Mouse (Mus musculus) forebrain, embryonic 13.5 days (tissue): ENCODE measurements around the gene Kdm5b. TPM values are rescaled to one million over a fixed set of nuclear protein-coding genes. Genes with fewer than 3 reads are reported as not detected.

Source experiments
- ATAC-seq: fragments of 200-750 bp; cut with Nextera tagmentation; 2 replicates; pipeline ENCODE4 v1.8.0; 2017
- H3K27ac ChIP-seq: fragments of 300-500 bp; sonication (generic); 2 replicates; pipeline ENCODE4 v1.5.1; 2015; ENCODE audit warnings: inconsistent platforms, mild to moderate bottlenecking, moderate library complexity
- H3K27me3 ChIP-seq: fragments of 300-500 bp; sonication (generic); 2 replicates; pipeline ENCODE4 v1.6.1; 2015; ENCODE audit warnings: mild to moderate bottlenecking, inconsistent platforms
- H3K36me3 ChIP-seq: fragments of 300-500 bp; sonication (generic); 2 replicates; pipeline ENCODE4 v1.6.1; 2015; ENCODE audit warnings: mild to moderate bottlenecking, inconsistent platforms; ENCODE audit not compliant: poor library complexity, severe bottlenecking
- H3K4me1 ChIP-seq: fragments of 300-500 bp; sonication (generic); 2 replicates; pipeline ENCODE4 v1.6.1; 2015; ENCODE audit warnings: inconsistent platforms
- H3K4me2 ChIP-seq: fragments of 300-500 bp; sonication (generic); 2 replicates; pipeline ENCODE4 v1.6.1; 2015; ENCODE audit warnings: inconsistent platforms, mild to moderate bottlenecking, moderate library complexity
- H3K4me3 ChIP-seq: fragments of 300-500 bp; sonication (generic); 2 replicates; pipeline ENCODE4 v1.5.1; 2015; ENCODE audit warnings: mild to moderate bottlenecking, inconsistent platforms
- H3K9ac ChIP-seq: fragments of 300-500 bp; sonication (generic); 2 replicates; pipeline ENCODE4 v1.6.1; 2015; ENCODE audit warnings: mild to moderate bottlenecking, inconsistent platforms
- H3K9me3 ChIP-seq: fragments of 300-500 bp; sonication (generic); replicated peaks from 2 replicates; pipeline ENCODE4 v1.6.1; 2016; ENCODE audit warnings: inconsistent platforms
- WGBS: fragments of 180-500 bp; shearing (Covaris S2); methylation state at CpG from one replicate; pipeline ENCODE4 v1.1.7; 2015; 5-methylcytosine and 5-hydroxymethylcytosine counted together
- polyA plus RNA-seq: library from polyadenylated mRNA; unstranded; fragments of >200 nt; fragmentation: Nextera tagmentation; extraction: Ambion mirVana; gene quantifications from 2 replicates; pipeline ENCODE4 v1.2.1, GENCODE M21; 2015

Gene Kdm5b
- polyA plus RNA-seq, 1 experiment from 2014 or later, result 96.5 TPM

DNA sequence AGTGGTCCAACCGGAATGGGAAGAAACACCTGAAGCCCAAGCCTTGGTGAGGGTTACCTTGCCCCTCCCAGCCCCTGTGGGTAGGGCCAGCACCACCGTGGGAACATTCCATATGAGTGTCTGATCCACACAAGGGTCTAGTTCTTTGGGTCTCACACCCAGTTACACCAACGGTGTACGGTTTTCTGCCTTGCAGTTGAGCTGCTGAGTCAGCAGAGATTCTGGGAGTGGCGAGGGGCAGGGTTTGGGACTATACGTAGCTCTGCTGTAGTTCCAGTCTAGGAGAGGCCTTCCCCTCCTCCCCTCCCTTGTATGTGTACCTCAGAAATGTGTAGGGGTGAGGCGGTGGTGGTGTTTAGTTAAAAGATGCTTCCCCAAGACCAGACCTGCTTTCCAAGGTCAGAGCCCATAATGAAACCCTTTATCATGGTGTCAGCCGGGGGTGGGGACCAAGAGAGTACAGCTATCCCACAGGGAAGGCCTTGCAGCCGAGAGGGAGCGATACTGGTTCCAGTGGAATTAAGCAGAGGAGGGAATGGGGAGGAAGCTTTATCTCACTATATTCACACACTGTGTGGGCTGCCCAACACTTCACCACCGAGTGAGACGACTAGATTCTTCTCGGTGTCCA is 4.6 kb upstream of the Kdm5b start:
- Histone ChIP-seq H3K27ac (no peak overlapping the region), H3K4me3 (peak overlapping the region; percentile 66), H3K4me2 (peak overlapping the region; percentile 91), H3K9me3 (no peaks in the 10 kb centered on the region), H3K9ac (no peak overlapping the region), H3K4me1 (peaks cover 13% of the 10 kb centered on the region; the same call in 1 of the 2 replicates), H3K36me3 (no peaks in the 10 kb centered on the region), H3K27me3 (no peaks in the 10 kb centered on the region)
- no peak for ATAC-seq
- WGBS, result 31% methylated on average over 13 of the region's 13 CpGs

DNA sequence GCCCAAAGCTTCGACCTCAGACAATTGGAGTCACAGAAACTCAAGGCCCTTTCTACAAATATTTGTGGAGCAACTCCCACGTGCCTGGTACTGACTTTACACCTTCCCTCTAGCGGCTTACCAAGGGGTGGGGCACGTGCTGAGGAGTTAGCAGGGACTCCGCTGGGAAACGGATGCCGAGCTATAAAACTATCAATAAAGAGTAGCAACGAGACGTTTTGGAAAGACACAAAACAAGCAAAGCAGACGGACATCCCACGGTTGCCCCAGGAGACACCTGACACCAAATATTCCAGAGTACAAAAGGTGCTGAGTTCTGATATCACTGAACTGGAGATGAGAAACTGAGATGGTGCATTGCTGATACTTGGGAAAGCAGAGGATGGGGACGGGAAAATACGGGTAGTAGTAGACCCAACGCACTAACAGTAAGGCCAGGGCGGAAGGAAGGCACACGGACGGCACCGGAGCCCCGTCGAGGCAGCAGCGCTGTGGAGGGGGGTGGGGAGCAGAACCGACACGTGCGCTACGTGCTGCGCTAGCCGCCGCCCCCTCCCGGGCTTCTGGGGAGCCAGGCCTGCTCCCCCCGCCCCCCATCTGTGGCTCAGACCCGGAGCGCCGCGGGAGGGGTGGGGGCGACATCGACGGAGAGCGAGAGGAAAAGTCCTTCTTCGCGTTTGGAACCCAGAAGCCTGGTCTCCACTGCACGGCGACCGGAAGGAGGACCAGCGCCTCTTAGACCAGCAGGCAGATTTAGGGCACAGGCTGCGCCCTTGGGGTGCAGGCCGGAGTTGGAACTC is 3.9 kb upstream of the Kdm5b start:
- H3K4me1 ChIP-seq, result peaks cover 13% of the 10 kb centered on the region; the same call in 1 of the 2 replicates
- no peaks in the 10 kb centered on the region for H3K36me3 ChIP-seq
- peak; percentile 46 for ATAC-seq
- H3K9me3 ChIP-seq, result no peaks in the 10 kb centered on the region
- WGBS, result 2% methylated on average over 40 of the region's 46 CpGs
- peak overlapping the region; percentile 91 for H3K4me2 ChIP-seq
- H3K9ac ChIP-seq, result peak overlapping the region; percentile 80
- H3K27me3 ChIP-seq, result no peaks in the 10 kb centered on the region
- peak overlapping the region; percentile 66 for H3K4me3 ChIP-seq
- H3K27ac ChIP-seq, result peak overlapping the region; percentile 92

- peak; percentile 94 for ATAC-seq
- Histone ChIP-seq H3K4me3 (peak overlapping the region; percentile 66), H3K9me3 (no peaks in the 10 kb centered on the region), H3K36me3 (no peaks in the 10 kb centered on the region), H3K9ac (peak overlapping the region; percentile 80), H3K4me1 (peaks cover 13% of the 10 kb centered on the region; the same call in 1 of the 2 replicates), H3K27me3 (no peaks in the 10 kb centered on the region), H3K27ac (peak overlapping the region; percentile 92), H3K4me2 (peak overlapping the region; percentile 91)
- WGBS, result under 1% methylated on average over 35 of the region's 35 CpGs
Observed at GRCm38 (mm10) chr1:134556671-134557218, 3.2 kb upstream of the Kdm5b start.

DNA sequence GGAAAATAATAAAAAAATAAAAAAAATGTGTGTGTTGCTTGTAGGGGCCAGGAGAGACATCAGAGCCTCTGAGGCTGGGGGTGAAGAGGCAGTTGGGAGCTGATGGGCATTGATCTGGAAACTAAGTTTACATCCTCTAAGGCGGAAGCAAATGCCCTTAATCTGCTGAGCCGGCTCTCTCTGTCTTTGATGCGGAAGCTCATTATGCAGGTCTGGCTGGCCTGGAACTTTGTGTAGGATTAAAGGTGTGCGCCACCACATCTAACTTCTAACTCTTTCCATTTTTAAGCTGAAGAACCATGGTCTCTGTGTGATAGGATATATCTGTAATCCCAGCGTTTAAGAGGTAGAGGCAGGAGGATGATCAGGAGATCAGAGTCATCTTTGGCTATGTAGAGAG is 1.5 kb upstream of the Kdm5b start:
- Histone ChIP-seq H3K9me3 (no peaks in the 10 kb centered on the region), H3K4me2 (no peak overlapping the region), H3K27me3 (no peaks in the 10 kb centered on the region), H3K4me1 (peaks cover 28% of the 10 kb centered on the region), H3K27ac (no peak overlapping the region), H3K4me3 (no peak overlapping the region), H3K36me3 (no peaks in the 10 kb centered on the region), H3K9ac (no peak overlapping the region)
- 33% methylated on average over 5 of the region's 5 CpGs for WGBS
- no peak for ATAC-seq

GRCm38 (mm10) chr1:134559226-134559625 is 745 bp upstream of the Kdm5b start:
- Histone ChIP-seq H3K27ac (no peak overlapping the region), H3K4me3 (no peak overlapping the region), H3K9me3 (no peaks in the 10 kb centered on the region), H3K9ac (no peak overlapping the region), H3K4me2 (no peak overlapping the region; the same call in 1 of the 2 replicates), H3K27me3 (no peaks in the 10 kb centered on the region), H3K36me3 (no peaks in the 10 kb centered on the region), H3K4me1 (peaks cover 33% of the 10 kb centered on the region)
- 73% methylated on average over 3 of the region's 3 CpGs for WGBS
- ATAC-seq, result no peak

DNA sequence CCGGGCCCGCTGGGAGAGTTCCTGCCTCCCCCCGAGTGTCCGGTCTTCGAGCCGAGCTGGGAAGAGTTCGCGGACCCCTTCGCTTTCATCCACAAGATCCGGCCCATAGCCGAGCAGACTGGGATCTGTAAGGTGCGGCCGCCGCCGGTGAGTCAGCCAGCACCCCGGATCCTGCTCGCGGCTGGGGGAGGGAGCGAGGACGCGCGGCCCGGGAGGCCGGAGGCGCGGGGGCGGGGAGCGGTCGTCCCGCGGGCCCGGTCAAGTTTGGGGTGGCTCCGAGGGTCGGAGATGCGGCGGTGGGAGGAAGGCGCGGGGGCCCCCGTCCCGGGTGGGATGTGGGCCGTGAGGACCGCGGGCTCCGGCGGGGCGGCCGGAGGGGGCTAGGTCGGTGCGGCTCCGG is 425 bp downstream of the Kdm5b start:
- peak; percentile 5 for ATAC-seq
- Histone ChIP-seq H3K4me3 (peak overlapping the region; percentile 100), H3K4me2 (peak overlapping the region; percentile 75), H3K36me3 (no peaks in the 10 kb centered on the region), H3K9me3 (no peaks in the 10 kb centered on the region), H3K27me3 (no peaks in the 10 kb centered on the region), H3K4me1 (peaks cover 45% of the 10 kb centered on the region), H3K9ac (peak overlapping the region; percentile 99), H3K27ac (peak overlapping the region; percentile 95)
- under 1% methylated on average over 35 of the region's 50 CpGs for WGBS

DNA sequence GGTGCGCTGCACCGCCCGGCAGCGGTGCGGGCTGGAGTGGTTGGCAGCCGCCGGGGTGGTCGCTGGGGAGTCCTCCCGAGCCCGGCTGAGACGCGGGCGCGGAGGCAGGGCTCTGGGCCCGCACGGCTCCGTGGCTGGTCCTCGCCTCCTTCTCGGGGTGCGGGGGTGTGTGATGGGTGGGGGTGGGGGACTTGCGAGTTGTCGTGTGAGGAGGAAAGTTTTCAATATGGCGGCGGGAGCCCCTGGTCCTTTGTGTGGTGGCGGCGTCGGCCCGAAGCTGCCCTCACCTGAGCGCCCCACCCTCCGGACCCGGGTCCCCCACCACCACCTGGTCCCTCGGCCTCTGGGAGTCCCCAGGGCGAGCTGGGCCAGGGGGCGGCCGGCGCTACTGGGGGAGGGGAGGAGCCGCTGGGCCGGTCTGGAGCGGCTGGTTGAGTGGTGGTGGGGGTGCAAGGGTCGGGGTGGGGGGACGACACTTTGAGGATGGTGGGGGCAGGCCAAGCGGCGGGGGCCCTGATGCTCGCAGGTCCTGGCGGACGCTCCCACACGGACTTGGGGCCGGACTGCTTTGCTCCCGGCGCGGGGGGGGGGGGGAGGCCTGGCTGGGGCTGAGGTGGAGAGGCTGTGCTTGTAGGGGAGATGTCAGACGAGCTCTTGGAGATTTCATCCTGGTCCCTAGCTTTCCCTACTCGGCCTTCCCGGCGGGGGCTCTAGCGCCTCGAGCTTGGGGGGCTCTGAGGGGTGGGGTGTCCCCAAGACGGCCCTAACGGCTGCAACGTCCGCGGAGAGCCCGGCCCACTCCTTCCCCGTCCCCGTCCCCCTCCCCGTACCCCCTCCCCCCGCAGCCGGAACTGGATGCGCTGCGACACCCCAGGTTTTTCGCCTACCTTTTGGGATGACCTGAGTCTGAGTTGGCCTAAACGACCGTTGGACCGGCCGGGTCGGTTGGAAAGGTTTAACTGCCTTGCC is 1.1 kb downstream of the Kdm5b start:
- peak overlapping the region; percentile 75 for H3K4me2 ChIP-seq
- H3K27ac ChIP-seq, result peak overlapping the region; percentile 95
- H3K36me3 ChIP-seq, result no peaks in the 10 kb centered on the region
- peak; percentile 13 for ATAC-seq
- H3K9ac ChIP-seq, result peak overlapping the region; percentile 99
- H3K4me1 ChIP-seq, result peaks cover 45% of the 10 kb centered on the region
- under 1% methylated on average over 39 of the region's 76 CpGs for WGBS
- H3K9me3 ChIP-seq, result no peaks in the 10 kb centered on the region
- H3K27me3 ChIP-seq, result no peaks in the 10 kb centered on the region
- peak overlapping the region; percentile 100 for H3K4me3 ChIP-seq

- WGBS, result 9% methylated on average over 7 of the region's 7 CpGs
- ATAC-seq, result no peak
- Histone ChIP-seq H3K4me2 (peak overlapping the region; percentile 75), H3K27me3 (no peaks in the 10 kb centered on the region), H3K4me3 (peak overlapping the region; percentile 100), H3K9ac (peak overlapping the region; percentile 99), H3K9me3 (no peaks in the 10 kb centered on the region), H3K36me3 (no peaks in the 10 kb centered on the region), H3K4me1 (peaks cover 46% of the 10 kb centered on the region), H3K27ac (peak overlapping the region; percentile 95; the same call in 1 of the 2 replicates)
Observed at GRCm38 (mm10) chr1:134561770-134562143, 1.8 kb downstream of the Kdm5b start.

DNA sequence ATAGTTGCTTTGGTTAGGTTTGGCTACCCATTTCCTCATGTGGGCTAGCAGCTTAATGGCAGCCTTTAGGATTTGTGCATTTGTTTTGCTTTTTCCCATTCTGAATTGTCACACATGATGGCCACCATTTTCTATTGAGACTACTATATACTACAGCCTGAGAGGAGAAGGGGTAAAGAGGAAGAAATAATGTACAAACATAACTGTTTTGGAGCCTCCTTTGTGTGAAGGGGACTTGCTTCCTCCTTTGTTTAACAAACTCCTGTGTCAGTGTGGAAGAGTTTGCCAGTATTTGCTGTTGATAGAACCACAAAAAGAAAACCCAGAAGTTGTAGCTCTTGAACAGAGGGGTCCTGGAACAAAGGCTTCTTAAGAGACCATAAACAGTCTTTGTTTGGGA is 2.5 kb downstream of the Kdm5b start:
- Histone ChIP-seq H3K36me3 (no peaks in the 10 kb centered on the region), H3K4me2 (peak overlapping the region; percentile 75), H3K4me3 (peak overlapping the region; percentile 100), H3K9ac (peak overlapping the region; percentile 99), H3K27ac (no peak overlapping the region), H3K4me1 (peaks cover 45% of the 10 kb centered on the region), H3K9me3 (no peaks in the 10 kb centered on the region), H3K27me3 (no peaks in the 10 kb centered on the region)
- no peak for ATAC-seq

DNA sequence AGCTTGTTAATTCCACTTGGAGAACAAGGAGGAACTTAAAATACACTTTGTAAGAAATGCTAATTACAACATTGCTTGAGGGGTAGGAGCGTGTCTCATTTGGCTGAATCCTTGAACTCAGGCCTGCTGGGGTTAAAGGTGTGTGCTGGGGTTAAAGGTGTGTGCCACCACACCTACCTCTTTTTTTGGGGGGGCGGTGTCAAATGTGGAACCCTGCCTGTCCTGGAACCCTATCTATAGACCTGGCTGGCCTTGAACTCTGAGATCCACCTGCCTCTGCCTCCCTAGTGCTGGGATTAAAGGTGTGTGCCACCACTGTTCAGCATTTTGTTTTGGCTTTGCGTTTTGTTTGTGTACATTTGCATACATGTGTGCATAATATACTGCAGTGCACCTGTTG is 3.8 kb downstream of the Kdm5b start:
- 84% methylated on average over 3 of the region's 3 CpGs for WGBS
- no peak overlapping the region for H3K4me3 ChIP-seq
- H3K4me2 ChIP-seq, result no peak overlapping the region

GRCm38 (mm10) chr1:134567511-134567910 is 7.5 kb downstream of the Kdm5b start:
- H3K4me1 ChIP-seq, result peaks cover 40% of the 10 kb centered on the region
- no peaks in the 10 kb centered on the region for H3K9me3 ChIP-seq
- ATAC-seq, result no peak
- no peak overlapping the region for H3K27ac ChIP-seq
- 36% methylated on average over 1 of the region's 1 CpGs for WGBS
- H3K9ac ChIP-seq, result no peak overlapping the region
- no peak overlapping the region for H3K4me3 ChIP-seq
- H3K4me2 ChIP-seq, result no peak overlapping the region
- H3K27me3 ChIP-seq, result no peaks in the 10 kb centered on the region
- no peaks in the 10 kb centered on the region for H3K36me3 ChIP-seq

More for the DNA sequence above, 3.8 kb downstream of the Kdm5b start:
- H3K9me3 ChIP-seq, result no peaks in the 10 kb centered on the region
- no peak for ATAC-seq
- no peak overlapping the region for H3K9ac ChIP-seq
- peaks cover 48% of the 10 kb centered on the region for H3K4me1 ChIP-seq
- no peak overlapping the region for H3K27ac ChIP-seq
- H3K27me3 ChIP-seq, result no peaks in the 10 kb centered on the region
- no peaks in the 10 kb centered on the region for H3K36me3 ChIP-seq
